Mouse (Mus musculus) kidney, adult 2 months (tissue): Measurements from ENCODE around the gene Trim12a. TPM values are rescaled to one million over a fixed set of nuclear protein-coding genes. Genes with fewer than 3 reads are reported as not detected.
"Not testable (repeated sequence)": the region's sequence is repeated elsewhere in the genome, so short reads cannot be mapped to it uniquely, and the experiment has no call there.

Experiments
- DNase-seq: peaks from one replicate; pipeline ENCODE4 v3.0.0; 2021
- H3K27ac ChIP-seq: fragments of 200-500 bp; 2 replicates; pipeline ENCODE4 v1.5.1; 2012; ENCODE audit warnings: low read depth, low read length, control low read depth, inconsistent platforms; ENCODE audit not compliant: insufficient read depth
- H3K27me3 ChIP-seq: fragments of 200-500 bp; replicated peaks from 2 replicates; pipeline ENCODE4 v1.6.1; 2012; ENCODE audit warnings: mild to moderate bottlenecking, moderate library complexity, low read length, inconsistent platforms; ENCODE audit not compliant: control insufficient read depth, insufficient read depth
- H3K36me3 ChIP-seq: fragments of 200-500 bp; 2 replicates; pipeline ENCODE4 v1.6.1; 2012; ENCODE audit warnings: mild to moderate bottlenecking, moderate library complexity, low read length, inconsistent platforms; ENCODE audit not compliant: control insufficient read depth, insufficient read depth
- H3K4me1 ChIP-seq: fragments of 200-500 bp; 2 replicates; pipeline ENCODE4 v1.6.1; 2011; ENCODE audit warnings: low read length; ENCODE audit not compliant: control insufficient read depth, insufficient read depth
- H3K4me3 ChIP-seq: fragments of 200-500 bp; 2 replicates; pipeline ENCODE4 v1.5.1; 2011; ENCODE audit warnings: mild to moderate bottlenecking, low read depth, low read length, control low read depth; ENCODE audit not compliant: insufficient read depth
- CTCF ChIP-seq: fragments of 200-500 bp; conservative IDR thresholded peaks from 2 replicates; pipeline ENCODE4 v1.5.1; 2011; ENCODE audit warnings: low read depth, mild to moderate bottlenecking, control low read depth, low read length, moderate library complexity, mixed read lengths; ENCODE audit not compliant: insufficient read depth, insufficient read length
- POLR2A ChIP-seq: fragments of 200-500 bp; IDR thresholded peaks from one replicate; pipeline ENCODE4 v1.6.1; 2011; ENCODE audit warnings: low read depth, low read length, control low read depth
- WGBS: fragments of 180-500 bp; shearing (Covaris S2); methylation state at CpG from one replicate; pipeline ENCODE4 v1.1.7; 2018; 5-methylcytosine and 5-hydroxymethylcytosine counted together
- polyA plus RNA-seq: library from polyadenylated mRNA; depleted of rRNA; stranded (reverse); fragments of >200 nt; gene quantifications from 2 replicates; pipeline ENCODE4 v1.2.3, GENCODE M21; 2012; rRNA removed

Gene Trim12a
- 1.9 and 3.1 TPM in 2 replicates for polyA plus RNA-seq

DNA sequence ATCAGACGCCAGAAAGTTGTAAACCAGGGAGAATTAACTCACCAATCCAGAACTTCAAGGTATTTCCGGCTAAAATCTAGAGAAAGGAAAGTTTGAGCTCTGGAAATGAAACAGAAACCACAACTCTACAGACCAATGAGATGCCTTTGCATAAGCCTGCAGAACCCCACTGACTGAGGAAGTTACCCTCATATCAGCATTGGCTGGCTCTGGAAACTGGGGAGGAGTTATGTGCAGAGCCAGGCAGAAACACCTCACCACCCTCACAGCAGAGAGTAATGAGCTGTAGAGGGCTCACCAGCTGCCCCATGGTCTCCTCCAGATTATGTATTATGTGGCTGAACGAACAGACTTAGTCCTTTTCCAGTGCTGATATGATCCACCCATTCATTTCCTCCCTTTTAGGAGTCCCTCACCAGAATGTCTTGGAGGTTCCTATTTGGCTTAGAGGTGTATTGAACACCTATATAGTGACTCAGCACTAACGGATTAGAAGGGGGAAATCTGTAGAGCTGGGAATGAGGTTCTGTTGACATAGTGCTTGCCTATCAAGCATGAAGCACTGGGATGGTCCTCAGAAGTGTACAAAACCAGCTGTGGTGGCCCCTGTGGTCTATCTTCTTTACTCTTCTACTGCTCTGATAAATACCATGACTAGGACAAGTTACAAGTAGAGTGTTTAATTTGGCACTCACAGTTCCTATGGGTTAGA, at the start of gene Trim12a:
TSS of gene Trim12a (minus strand) at position 98 of the 712 bp plus-strand sequence.
- H3K36me3 ChIP-seq, DNase-seq, H3K27me3 ChIP-seq, H3K4me1 ChIP-seq: not testable (repeated sequence)
- 14% methylated on average over 4 of the region's 4 CpGs for WGBS
- Histone ChIP-seq H3K4me3 (peak within 1 kb of the TSS; percentile 61), H3K27ac (peak within 1 kb of the TSS; percentile 96)

DNA sequence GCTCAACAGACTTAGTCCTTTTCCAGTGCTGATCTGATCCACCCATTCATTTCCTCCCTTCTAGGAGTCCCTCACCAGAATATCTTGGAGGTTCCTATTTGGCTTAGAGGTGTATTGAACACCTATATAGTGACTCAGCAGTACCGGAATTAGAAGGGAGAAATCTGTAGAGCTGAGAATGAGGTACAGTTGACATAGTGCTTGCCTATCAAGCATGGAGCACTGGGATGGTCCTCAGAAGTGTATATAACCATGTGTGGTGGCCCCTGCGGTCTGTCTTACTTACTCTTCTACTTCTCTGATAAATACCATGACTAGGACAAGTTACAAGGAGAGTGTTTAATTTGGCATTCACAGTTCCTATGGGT, 38.3 kb upstream of the Trim12a start:
- Histone ChIP-seq H3K4me1 (no peaks in the 10 kb centered on the region), H3K27ac (0 out of 2 replicates have a peak overlapping the region, but pooled peaks have one; percentile 7), H3K27me3 (no peaks in the 10 kb centered on the region), H3K4me3 (no peak overlapping the region), H3K36me3 (no peaks in the 10 kb centered on the region)
- 75% methylated on average over 2 of the region's 2 CpGs for WGBS
- DNase-seq = no peak
- TF ChIP-seq POLR2A (no peak), CTCF (no peak)

DNA sequence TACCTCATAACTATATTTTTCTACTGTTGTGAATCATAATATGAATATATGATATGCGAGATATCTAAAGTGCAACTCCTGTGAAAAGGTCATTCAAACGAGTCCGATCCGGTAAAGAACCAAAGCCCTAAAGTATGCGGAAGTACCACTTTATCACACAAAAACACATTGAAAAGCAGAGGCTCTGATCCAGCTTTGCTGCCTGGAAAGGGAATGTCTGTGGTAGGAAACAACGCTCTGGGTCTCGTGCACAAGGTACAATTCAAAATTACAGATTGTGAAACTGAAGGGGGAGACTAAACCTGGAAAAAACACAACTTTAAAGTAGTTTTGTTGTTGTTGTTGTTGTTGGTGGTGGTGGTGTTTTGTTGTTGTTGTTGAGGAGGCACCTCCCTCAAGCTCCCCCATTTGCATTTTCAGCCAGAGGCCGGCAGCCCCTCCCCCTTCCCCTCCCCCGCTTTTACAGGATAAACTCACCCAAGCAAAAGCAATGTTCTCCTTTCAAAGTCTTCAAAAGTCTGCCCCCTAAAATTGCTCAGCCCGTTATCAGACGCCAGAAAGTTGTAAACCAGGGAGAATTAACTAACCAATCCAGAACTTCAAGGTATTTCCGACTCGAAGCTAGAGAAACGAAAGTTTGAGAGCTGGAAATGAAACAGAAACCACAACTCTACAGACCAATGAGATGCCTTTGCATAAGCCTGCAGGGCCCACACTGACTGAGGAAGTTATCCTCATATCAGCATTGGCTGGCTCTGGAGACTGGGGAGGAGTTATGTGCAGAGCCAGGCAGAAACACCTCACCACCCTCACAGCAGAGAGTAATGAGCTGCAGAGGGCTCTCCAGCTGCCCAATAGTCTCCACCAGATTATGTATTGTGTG, 37.7 kb upstream of the Trim12a start, which contains the start of gene Trim12c:
TSS of gene Trim12c (minus strand) at position 646 of the 883 bp plus-strand sequence.
- TF ChIP-seq CTCF (no peak), POLR2A (no peak)
- Histone ChIP-seq H3K36me3 (no peaks in the 10 kb centered on the region), H3K27me3 (no peaks in the 10 kb centered on the region), H3K27ac (peak within 1 kb of the TSS; percentile 88), H3K4me3 (peak within 1 kb of the TSS; percentile 49), H3K4me1 (no peaks in the 10 kb centered on the region)
- WGBS = 2% methylated on average over 14 of the region's 14 CpGs
- peak; percentile 89 for DNase-seq

DNA sequence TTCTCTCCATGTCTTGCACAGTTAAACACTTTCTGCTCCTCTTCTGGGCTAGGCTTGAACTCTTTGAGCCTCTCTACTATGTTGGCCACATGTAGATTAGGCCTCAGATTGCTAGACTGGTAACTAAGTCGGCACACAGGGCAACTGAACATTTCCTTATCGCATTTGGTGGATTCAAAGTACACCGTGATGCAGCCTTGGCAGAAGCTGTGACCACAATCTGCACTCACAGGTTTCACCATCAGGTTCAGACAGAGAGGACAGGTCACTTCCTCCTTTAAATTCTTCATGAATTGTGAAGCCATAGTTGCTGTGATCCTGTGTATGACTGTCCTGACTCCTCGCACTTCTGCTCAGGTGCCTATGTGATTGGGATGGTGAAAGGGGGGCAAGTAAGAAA, 32.8 kb upstream of the Trim12a start:
- H3K36me3 ChIP-seq, H3K4me3 ChIP-seq, H3K27ac ChIP-seq, DNase-seq, H3K4me1 ChIP-seq, H3K27me3 ChIP-seq: not testable (repeated sequence)
- 89% methylated on average over 4 of the region's 4 CpGs for WGBS

DNA sequence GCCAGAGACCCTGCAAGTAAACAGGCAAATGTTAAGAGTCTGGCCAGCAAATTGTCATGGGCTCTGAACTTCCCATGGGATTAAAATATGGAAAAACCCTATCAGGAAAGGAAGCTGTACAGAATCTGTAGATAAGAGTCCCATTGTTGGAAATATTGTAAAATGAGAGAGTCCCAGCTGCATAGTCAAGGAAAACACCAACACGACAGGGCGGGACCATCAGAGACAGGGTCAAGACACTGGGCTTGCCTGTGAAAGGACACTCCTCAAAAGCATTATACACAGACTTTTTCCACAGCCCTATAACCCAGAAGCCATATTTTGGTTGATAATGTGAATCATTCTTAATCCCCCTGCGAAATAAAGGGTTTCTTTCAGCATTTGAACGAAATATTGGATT, 25.5 kb upstream of the Trim12a start:
- WGBS = 84% methylated on average over 4 of the region's 4 CpGs
- H3K27me3 ChIP-seq, H3K36me3 ChIP-seq, H3K4me3 ChIP-seq, DNase-seq, H3K4me1 ChIP-seq, H3K27ac ChIP-seq: not testable (repeated sequence)

DNA sequence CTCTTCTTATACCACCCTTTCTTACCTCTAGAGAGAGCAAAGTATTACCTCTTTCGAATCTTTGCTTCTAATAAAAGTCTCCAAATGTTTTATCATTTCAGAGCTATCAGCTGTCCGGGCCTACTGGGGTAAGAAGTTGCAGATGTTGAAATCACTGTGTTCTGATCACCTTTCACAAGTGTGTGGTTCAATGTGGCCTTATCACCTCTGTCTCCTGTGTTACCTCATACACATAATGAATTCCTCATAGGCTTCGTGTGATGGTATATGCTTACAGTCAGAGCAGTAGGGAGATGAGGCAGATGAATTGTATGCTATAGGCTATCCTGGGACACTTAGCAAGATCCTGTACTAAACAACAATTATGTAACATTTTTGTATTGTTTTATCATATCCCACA, 20.3 kb upstream of the Trim12a start:
- WGBS = 75% methylated on average over 3 of the region's 3 CpGs
- not testable (repeated sequence) for H3K4me3 ChIP-seq

DNA sequence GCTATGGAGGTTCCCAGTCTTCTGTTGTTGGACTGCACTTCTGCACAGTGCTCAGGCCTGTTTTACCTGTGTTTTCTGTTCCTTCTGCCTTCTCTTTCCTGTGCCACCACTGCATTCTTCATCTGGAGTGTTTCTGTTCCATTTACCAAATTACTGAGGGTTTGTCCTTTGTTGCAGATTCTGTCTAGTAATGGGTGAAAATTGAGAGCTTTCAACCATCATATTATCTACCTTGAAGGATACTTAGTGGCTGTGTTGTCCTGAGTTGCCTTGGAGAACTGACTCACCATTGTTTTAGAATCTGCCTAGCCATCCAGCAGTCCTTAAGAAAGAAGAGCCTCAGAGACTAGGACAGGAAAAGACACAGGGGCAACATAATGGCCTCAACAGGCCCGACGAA, 13.9 kb upstream of the Trim12a start, which contains the start of gene Trim34b:
TSS of gene Trim34b (plus strand) at position 301 of the 400 bp plus-strand sequence.
- H3K27me3 ChIP-seq, H3K27ac ChIP-seq, H3K36me3 ChIP-seq, DNase-seq, H3K4me1 ChIP-seq, H3K4me3 ChIP-seq: not testable (repeated sequence)
- 92% methylated on average over 2 of the region's 2 CpGs for WGBS

More for the DNA sequence above, 20.3 kb upstream of the Trim12a start:
- not testable (repeated sequence) for H3K27me3 ChIP-seq, H3K4me1 ChIP-seq, DNase-seq, H3K36me3 ChIP-seq, H3K27ac ChIP-seq

DNA sequence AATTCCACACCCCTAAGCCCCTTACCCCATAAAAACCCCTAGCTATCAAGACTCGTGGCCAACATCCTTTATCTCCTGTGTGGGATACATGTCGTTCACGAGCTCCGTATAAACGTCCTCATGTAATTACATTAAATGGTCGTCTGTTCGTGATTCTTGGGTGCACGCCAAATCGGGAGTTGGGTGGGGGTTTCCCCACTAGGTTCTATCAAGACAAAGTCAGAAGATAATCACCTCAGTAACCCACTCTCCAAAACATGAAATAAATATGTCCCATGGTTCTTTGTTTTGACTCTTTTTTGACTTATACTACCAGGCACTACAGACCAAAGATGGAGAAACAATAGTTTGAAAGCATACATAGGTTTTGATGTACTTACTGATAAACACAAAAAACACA, 6.8 kb upstream of the Trim12a start:
- DNase-seq = no peak
- TF ChIP-seq POLR2A (no peak), CTCF (no peak)
- Histone ChIP-seq H3K27me3 (no peaks in the 10 kb centered on the region), H3K4me1 (no peaks in the 10 kb centered on the region), H3K27ac (no peak overlapping the region), H3K36me3 (no peaks in the 10 kb centered on the region), H3K4me3 (no peak overlapping the region)
- WGBS = 70% methylated on average over 9 of the region's 9 CpGs
